Mouse (Mus musculus) kidney, adult 11 months (tissue): Measurements from ENCODE around the gene Hs6st3.
"Not testable (repeated sequence)": the region's sequence is repeated elsewhere in the genome, so short reads cannot be mapped to it uniquely, and the experiment has no call there.

Experiments
- DNase-seq: peaks from one replicate; pipeline ENCODE4 v3.0.0; 2022

The Hs6st3 gene

GRCm38 (mm10) chr14:119452797-119453196 lies 314.7 kb downstream of the Hs6st3 start:
- no peak for DNase-seq

- no peak for DNase-seq
Observed at GRCm38 (mm10) chr14:119464308-119464707, 326.2 kb downstream of the Hs6st3 start.

GRCm38 (mm10) chr14:119464883-119465282 lies 326.7 kb downstream of the Hs6st3 start:
- DNase-seq: no peak

GRCm38 (mm10) chr14:119466899-119467588 lies 328.9 kb downstream of the Hs6st3 start:
- DNase-seq: no peak

DNA sequence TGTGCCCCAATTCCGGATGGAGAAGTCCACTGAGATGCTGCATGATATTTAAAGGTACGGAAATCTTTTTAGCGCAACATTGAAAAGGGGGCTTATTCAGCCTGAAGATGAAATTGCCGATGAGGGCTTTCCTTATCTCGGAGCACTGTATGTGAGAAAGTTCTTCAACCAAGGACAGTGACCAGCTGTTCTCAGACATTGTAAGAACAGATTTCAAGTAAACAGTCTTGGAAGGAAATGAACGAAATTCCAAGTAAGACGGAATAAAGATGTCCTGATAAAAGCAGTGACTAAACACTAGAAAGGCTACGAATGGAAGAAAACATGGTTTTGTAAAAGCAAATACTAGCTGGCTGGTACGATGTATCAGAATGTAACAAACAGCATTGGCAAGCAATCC lies 338.4 kb downstream of the Hs6st3 start:
- DNase-seq: no peak

DNA sequence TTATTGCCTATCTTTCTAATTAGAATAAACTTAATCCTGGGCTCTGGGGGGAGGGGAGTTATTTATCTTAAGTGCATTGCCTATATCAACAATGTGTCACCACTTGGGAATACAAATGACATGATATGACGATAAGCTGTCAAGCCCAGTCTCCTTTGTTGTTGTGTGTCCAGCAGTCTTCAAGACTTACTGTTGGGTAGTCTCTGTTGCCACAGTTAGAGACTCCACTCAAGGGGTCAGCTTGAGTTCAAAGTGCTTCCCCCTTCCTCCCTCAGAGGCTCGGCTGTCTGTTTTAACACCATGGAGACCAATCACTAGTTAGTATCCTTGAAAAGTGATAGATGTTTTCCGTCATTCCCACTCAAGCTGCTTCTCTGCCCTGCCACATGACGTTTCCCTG lies 339.7 kb downstream of the Hs6st3 start:
- DNase-seq: no peak

DNA sequence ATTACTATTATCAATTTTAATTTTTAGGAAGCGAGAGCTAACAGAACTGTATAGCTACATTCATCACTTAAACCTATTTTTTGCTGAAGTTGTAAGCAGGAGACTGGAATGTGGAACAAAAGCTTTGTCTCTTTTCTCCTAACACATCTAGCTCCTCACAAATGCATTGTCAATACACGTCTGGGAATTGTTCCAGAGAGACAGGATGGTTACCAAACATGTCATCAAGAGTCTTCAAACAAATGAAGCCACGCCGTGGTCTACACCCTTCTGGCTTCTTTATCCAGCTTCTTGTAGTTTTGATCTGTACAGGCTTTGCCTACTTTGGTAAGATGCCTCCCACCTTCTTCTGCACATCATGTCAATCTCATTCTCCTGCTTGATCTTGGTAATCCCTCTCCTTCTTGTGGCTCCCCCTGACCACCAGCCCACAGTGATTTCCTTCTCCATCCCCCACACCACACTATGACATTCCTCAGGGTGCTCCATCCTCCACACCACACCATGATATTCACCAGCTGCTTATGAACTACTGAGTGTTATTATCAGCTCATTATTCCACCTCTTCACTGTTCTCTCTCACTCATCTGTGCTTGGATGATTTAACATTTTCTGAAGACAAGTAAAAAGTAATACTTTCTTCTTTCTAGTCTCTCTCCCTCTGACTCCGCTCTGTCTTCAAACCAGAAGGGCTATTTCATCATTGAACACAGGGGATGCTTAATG lies 351.0 kb downstream of the Hs6st3 start:
- no peak for DNase-seq

DNA sequence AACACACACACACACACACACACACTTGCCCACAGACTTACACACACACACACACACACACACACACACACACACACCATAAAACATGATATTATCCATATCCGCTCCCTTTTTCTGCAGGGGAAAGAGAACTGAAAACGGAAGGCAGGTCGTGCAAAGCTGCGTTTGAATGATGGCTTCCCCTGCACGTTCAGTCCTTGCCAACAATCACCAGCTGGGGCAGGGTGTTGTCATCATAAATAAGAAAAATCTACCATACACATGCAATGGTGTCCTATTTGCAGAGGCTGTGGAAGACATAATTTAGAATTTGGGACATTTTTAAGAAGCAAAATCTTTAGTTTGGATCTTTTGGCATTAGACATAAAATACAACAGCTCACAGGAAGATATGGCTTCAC lies 382.5 kb downstream of the Hs6st3 start:
- DNase-seq: no peak

- DNase-seq: no peak
Observed at GRCm38 (mm10) chr14:119521056-119521455, 382.9 kb downstream of the Hs6st3 start.

DNA sequence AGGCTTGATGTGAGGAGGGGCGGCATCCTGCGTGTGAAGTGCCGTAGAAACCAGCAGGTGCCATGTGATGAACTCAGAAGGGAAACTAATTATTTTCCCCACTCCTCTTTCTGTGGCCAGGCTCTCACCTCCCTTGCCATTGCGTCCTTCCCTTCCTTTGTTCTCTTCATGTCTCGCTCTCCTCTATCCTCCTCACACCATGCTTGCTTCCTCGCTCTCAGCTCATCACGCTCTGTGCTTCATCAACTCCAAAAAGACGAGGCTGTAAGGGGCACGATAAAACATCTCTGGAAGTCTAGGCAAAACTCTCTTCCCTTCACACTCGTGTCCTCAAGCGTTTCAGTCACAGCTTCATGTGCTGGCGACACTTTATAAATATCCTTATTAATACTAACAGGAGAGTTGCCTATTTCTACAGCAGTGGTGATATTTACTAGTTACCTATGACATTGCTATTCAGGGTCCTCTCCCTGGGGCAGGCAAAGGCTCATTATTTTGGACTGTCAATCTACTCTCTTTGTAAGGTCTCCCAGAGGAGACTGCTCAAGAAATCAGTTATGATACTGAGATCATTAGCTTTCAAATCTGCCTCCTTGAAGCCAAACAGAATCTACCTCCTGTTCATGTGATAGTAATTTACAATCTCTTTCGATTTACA lies 394.9 kb downstream of the Hs6st3 start:
- no peak for DNase-seq

DNA sequence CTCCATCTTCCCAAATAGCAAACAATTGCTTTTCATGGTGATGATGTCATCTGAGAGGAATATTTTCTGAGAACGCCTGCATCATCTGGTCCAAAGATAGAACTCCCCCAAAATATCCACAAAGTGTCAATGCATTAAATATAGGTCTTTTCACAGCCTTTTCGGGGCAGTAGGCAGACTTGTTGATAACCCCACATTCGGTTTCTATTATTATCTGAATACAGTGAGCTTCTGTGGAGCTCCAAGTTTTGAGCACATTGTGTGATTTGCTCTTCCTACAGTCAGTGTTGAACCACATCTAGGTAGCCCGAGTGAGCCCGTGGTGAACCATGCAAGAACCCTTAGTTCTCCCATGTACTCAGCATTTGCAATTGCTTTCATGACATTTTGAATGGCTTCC lies 402.4 kb downstream of the Hs6st3 start:
- no peak for DNase-seq

GRCm38 (mm10) chr14:119544596-119544995 lies 406.5 kb downstream of the Hs6st3 start:
- DNase-seq: no peak

GRCm38 (mm10) chr14:119558356-119558755 lies 420.2 kb downstream of the Hs6st3 start:
- DNase-seq: no peak

GRCm38 (mm10) chr14:119582039-119582508 lies 443.9 kb downstream of the Hs6st3 start:
- no peak for DNase-seq

DNA sequence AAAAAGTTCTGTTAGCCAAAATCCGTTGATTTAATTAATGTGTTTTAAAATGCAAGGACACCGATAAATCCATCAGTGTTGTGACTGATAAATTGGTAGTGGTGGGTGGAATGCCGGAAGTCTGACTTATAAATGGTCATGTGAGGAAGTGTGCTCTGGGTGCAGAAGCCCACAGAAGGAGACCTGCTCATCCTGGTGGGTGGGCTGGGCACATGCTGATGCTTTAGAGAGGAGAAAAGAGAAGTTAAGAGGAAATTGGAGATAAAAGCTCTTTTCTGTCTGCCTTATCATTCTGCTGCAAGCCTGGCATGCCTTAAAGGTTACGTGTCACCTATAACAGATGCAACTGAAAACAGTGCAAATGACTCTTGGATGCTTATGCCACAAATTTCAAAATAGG lies 446.9 kb downstream of the Hs6st3 start:
- DNase-seq: no peak

DNA sequence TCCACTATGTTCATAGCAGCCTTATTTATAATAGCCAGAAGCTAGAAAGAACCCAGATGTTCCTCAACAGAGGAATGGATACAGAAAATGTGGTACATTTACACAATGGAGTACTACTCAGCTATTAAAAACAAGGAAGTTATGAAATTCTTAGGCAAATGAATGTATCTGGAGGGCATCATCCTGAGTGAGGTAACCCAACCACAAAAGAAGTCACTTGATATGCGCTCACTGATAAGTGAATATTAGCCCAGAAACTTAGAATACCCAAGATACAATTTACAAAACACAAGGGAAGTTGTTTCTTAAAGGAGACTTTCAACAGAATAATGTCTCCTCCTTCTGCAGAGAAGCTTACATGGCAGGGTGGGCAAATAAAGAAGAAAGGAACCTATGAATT lies 449.2 kb downstream of the Hs6st3 start:
- not testable (repeated sequence) for DNase-seq

- DNase-seq: no peak
Observed at GRCm38 (mm10) chr14:119604327-119604726, 466.2 kb downstream of the Hs6st3 start.

DNA sequence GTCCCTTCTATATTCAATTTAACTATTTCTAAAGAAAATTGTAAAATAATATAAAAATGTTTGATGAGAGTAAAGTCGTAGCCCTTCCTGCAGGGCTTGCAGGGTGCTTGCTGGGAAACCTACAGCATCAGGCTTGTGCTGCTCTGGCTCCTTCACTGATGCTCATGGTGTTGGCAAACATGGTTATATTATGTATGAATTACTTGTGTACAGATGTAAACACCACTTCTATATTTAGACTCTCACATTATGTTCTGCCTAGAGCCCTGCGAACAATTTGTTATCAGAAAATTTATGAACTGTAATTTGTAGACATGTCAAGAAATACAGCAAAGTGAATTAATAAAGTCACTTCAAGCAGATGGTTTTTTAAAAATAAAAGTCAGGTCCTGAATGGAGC lies 474.7 kb downstream of the Hs6st3 start:
- no peak for DNase-seq

- DNase-seq: no peak
Observed at GRCm38 (mm10) chr14:119629127-119629526, 491.0 kb downstream of the Hs6st3 start.

DNA sequence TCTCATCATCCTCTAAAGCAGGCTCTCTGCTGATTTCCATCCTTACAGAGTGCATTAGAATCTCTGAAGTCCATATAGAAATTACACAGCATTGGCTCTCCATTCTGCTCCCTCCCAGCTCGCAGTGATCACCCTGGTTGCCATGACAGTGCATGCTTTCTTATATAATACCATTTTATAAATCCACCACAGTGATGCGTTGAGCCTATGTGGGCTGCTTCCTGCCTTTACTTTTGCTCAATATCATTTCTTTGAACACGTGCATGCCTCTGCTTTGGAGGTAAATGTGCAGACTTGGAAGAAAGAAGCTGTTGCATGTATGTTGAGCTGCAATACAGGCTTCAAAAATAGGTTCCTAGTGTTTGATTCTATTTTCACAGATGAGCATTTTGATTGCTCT lies 494.9 kb downstream of the Hs6st3 start:
- no peak for DNase-seq

DNA sequence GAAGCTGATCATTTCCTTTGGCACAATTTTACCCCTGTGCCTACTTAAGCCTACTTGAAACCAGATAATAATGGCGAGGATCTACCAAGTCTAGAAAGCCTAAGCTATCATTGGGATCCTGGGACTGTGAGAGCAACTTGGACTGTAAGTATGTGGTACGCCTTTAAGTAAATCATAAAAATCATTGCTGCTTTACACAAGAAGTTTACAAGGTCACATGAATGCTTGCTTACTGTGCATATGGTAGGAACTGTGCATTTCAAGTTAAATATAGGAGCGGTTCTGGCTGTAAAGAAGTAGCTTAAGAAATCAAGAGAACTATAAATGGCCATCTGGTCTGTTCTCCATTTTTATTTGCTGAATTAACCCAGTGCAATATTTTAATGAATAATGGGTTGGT lies 495.5 kb downstream of the Hs6st3 start:
- DNase-seq: no peak

DNA sequence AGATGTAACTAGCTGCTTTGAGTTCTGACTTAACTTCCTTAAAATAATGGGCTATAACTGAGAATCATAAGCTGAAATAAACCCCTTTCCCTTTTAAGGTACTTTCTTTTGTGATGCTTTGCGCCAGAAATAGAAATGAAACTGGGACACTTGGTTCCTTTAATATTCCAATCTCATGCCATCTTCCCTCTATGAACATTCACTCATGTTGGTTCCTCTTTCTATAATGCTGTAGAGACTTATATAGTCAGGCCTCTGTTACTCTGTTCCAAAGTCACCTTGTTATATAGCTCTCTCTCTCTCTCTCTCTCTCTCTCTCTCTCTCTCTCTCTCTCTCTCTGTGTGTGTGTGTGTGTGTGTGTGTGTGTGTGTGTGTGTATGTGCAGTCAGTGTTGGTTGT lies 504.7 kb downstream of the Hs6st3 start:
- no peak for DNase-seq

- no peak for DNase-seq
Observed at GRCm38 (mm10) chr14:119643840-119644239, 505.7 kb downstream of the Hs6st3 start.

- DNase-seq: no peak
Observed at GRCm38 (mm10) chr14:119656936-119657335, 518.8 kb downstream of the Hs6st3 start.
